Mouse (Mus musculus) layer of hippocampus, postnatal 36 days (tissue): Measurements from ENCODE around the gene Il23r. TPM values are rescaled to one million over a fixed set of nuclear protein-coding genes. Genes with fewer than 3 reads are reported as not detected.
"Not testable (repeated sequence)": the region's sequence is repeated elsewhere in the genome, so short reads cannot be mapped to it uniquely, and the experiment has no call there.

Experiments
- DNase-seq, 2 experiments: peaks; one replicate each; pipeline ENCODE4 v3.0.0; 2022
- total RNA-seq, 2 experiments: library from RNA; stranded (reverse); gene quantifications; 2 replicates each; pipeline ENCODE4 v1.2.3; 2021

The Il23r gene
- not detected for total RNA-seq

DNA sequence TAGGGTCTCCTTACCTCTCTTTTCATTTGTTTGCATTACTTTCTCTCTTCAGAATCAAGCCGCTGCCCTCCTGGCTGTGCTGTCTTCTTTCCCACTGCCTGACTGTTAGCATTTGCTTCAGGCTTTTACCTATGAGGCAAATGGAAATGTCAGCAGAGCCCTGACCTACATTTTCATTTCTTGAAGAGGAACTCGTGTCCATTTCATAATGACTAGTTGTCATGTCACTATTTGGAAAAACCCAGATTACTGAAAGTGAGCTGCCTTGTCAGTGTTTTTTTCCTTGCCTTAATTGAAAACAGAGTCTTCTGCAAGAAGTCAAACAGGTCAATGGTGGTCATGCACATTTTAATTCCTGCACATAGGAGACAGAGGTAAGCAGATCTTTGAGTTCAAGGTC, at the start of gene Il23r:
Gene Il23r, minus strand, starts transcription at position 101 of the 400 bp plus-strand sequence.
- DNase-seq: no peak

DNA sequence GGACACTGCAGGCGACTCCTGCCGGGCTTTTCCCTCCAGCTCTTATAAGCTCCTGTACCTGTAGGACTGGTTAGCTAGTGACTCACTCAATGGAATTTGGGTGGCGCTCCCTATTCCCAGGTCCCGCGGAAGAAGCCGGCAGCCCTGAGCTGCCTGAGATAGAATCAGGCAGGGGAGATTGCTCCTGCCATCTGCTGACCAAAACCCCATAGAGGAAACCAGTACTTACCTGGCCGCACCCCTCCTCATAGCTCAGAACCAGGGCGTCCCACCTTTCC, 44.1 kb upstream of the Il23r start, which contains the start of gene Tacstd2:
Gene Tacstd2, minus strand, starts transcription at position 20 of the 278 bp plus-strand sequence.
- DNase-seq: no peak

DNA sequence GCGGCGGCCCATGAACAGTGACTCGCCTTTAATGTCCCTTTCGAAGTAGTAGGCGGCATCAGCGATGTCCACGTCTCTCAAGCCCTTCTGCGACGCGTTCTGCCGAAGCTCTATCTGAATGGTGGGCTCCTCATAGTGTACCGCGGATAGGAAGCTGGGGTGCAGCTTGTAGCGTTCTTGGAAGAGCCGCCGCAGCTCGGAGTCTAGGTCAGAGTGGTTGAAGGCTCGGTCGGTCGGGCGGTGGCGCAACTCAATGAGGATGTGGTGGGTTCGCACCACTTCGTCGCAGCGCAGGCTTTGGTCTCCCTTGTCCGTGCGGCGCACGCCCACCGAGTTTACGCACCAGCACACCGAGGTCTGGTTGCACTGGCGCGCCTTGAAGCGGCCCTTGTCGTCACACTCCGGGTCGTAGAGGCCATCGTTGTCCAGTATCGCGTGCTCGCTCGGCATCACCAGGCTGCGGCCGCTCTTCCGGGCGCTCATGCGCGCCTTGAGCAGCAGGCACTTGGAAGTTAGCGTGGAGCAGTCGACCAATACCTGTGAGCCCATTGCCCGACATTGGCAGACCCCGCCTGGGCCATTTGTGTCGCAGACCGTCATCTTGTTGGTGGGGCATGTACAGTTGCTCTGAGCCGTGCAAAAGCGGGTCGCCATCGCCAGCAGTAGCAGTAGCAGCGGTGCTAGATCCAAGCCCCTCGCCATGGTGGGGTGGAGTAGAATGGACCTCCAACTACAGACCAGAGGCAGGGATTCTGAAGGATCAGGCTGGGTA, 43.5 kb upstream of the Il23r start:
- DNase-seq: no peak

DNA sequence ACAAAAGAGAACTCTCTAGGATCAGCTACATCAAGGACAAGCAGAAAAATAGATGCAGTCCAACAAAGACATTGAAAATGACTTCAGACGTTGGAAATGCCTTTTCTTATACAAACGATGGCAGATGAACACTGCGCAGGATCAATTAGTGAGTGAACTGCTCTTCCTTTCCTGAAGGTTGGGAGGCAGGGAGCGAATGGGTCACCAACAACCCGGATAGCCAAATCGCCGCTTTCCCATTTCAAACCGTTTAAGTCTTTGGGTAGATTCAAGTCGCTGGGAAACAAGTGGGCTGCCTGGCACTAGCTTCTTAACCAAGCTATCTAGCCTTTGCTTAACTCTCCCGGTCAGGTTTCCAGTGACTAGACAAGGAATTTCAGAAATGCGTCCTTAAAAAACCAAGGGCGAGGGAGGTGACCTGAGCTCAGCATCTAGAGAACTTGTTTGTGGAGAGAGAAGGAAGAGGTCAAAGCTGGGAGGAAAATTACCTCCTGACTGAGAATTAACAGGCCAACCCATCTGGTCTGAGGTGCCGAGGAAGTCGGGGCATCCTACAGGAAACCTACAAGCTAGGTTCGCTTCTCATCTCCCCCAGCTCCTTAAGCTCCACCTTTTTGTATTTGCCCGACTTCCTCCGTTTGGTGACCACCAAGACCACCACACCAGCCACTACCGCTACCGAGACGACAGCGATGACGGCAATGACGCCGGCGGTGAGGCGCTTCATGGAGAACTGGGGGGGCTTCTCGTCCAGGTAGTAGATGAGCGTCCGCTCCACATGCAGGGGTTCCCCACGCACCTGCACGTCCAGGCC, 42.7 kb upstream of the Il23r start:
- no peak for DNase-seq

DNA sequence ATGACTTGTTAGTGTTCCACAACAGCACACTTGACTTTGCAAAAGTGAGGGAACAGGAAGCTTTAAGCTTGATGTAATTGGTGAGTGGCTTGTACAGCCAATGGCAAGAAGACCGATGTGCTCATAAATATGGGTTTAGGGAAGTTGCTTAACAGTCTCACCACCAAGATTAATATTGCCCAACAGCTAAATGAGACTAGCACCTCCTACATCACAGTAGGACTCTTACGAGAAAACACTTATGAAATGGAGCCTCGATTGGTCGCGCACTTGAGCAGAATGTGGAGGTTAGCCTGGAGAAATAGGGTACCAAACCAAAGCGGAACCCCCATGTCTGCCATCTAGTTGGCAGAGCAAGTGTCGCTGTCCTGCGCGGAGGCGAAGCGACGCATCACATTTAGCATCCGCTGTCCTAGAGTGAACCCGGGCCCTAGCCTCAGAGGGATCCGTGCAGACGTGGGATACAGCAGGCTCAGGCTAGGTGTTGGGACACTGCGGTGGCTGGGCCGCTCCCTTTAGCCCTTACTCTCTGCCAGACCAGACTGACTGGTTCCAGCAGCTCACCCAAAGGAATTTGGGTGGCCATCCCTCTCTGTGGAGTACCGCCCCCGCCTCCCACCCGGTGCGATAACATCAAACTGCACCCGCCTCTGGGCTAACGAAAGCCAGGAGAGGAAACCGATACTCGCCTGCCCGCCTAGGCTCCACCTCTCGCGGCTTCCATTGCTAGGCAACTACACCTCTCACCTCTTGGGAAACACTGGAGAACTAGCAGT, 41.2 kb upstream of the Il23r start:
- no peak for DNase-seq

DNA sequence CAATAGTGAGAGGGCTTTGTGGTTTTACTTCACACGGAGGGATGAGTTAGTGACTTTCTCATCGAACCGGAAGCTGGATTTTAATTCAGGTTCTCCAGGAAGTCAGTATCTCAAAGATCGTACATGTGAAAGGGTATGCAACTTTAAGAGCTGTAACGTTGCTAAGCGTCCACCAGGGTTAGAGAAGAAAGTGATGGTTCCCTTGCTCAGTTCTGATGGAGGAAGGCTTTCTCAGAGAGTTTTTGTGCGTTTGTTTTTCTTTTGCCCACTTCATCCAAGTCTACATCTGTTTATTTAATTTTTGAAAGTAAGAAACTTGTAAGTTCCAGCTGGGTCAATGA, 40.1 kb upstream of the Il23r start:
- no peak for DNase-seq

DNA sequence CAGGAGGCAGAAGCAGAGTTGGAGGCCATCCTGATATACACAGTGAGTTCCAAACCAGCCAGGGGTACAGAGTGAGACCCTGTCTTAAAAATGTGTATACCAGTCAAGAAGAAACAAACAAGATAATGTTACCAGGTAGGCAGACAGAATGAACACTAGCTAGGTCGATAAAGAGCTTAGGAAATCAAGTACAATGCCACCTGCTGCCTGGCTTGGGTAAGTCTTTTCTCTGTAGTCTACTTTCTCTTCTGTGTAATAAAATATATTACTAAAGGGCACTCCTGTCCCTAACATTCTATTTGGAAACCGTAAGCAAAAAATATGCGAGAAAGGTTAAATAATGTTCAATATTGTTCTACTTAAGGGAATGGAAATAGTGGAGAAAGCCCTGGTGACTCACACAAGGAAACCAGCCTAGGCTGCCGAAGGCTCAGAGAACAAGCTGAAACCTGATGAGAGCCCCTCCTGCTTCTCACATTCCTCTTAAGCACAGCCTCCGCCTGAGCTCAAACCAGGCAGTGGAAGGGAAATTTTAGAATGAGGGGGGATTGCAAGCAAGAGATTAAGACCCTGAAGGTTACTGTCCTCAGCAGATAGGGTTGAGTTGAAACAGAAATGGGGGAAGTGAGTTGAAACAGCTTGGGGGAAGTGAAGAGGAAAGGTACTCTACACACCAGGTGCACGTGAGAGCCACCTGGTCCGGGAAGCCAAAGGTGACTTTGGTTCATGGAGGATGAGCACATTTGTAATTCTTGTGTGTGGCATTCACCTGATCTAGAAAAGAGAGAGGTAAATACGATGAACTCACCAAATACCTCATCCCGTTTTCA, 39.6 kb upstream of the Il23r start:
- no peak for DNase-seq

DNA sequence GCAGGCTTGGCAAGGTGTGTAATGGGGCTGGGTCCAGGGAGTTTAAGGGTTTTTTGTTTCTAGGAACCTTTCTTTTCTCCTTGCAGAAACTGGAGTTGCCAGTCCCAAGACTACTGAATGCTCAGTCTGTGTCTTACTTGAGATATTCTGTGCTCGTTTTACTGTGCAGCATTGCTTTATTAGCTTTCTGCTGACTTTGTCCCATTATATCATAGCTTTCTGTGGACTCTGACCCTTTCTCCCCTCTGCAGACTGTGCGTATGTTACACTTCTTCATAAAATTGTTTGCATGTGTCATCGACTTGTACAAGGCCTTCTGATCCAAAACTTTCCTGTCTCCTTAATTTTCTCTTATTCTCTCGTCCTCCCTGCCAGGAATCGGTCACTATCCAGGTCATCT, 34.7 kb upstream of the Il23r start:
- no peak for DNase-seq

DNA sequence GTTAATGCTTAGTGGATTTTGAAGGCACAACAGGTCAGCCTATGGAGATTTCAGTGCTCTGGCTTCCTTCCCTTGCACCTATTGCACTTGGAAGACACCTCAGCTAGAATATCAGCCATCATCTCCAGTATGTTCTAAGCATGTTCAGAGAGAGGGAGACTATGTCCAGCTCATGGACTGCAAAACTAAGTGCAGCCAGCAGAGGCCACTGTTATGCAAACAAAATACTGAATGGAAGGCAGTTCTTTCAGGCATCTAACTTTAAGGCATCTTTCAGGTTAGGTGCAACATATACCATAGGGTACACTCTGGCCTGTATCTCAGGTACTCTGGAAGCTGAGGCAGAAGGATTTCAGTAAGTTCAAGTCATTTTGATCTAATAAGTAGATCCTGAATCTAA, 19.1 kb upstream of the Il23r start:
- DNase-seq: no peak

DNA sequence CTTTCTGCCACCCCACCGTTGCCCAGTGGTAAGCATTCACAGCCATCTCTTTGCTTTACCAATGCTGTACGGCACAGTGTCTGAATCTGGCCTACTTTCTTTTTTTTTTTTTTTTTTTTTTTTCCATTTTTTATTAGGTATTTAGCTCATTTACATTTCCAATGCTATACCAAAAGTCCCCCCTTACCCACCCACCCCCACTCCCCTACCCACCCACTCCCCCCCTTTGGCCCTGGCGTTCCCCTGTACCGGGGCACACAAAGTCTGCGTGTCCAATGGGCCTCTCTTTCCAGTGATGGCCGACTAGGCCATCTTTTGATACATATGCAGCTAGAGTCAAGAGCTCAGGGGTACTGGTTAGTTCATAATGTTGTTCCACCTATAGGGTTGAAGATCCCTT, 10.3 kb upstream of the Il23r start:
- not testable (repeated sequence) for DNase-seq

DNA sequence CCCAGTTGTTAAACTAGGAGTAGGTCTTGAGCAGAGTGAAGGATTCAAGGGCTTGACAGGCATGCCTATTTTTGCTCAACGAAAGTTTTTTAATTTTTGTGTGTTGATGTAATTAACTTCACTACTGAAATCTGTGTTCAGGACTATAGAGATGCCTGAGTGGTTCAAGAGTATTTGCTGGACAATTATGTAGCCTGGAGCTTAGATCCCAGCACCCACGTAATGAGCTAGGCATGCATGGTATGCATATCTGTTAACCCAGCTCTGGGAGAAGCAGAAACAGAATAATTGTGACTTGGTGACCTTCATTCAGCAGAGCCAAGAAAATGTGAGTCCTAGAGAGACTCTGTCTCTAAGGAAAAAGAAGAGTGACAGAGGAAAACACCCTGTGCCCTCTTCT, 10.6 kb downstream of the Il23r start:
- no peak for DNase-seq

DNA sequence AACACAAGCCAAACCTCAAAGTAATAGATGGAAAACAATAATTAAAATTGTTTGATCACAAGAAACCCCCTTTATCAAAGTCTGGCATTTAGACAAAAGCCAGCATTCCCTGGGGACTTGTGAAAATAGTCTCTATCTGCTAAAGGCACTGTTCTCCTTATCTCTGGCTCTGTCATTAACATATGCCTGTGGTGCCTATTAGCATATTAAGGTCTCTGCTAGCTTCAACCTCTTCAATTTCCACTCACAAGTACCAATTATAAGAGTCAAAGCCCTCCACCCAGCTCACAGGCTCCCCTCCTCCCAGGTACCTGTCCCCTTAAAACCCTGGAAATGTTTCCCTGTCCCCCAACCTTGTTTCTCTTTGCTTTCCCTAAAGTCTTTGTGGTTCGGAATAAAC, 20.4 kb downstream of the Il23r start:
- DNase-seq: no peak

DNA sequence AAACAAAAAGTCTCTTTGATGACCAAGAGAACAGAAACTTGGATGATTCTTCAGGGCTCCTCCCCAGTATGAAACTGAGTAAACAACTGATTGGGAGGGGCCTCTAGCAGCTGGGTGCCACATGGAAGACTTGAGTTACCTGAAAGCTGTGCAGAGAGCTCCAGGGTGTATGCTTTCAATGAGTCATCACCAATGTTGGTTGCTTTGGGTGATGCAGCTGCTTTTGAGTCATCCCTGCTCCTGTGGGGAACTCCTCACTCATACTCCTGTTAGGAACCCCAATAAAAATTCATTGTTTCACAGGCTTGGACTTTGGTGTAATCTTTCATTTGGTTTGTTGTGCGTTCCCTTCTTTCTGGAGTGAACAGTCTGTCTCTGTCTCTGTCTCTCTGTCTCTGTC, 32.2 kb downstream of the Il23r start:
- DNase-seq: no peak

DNA sequence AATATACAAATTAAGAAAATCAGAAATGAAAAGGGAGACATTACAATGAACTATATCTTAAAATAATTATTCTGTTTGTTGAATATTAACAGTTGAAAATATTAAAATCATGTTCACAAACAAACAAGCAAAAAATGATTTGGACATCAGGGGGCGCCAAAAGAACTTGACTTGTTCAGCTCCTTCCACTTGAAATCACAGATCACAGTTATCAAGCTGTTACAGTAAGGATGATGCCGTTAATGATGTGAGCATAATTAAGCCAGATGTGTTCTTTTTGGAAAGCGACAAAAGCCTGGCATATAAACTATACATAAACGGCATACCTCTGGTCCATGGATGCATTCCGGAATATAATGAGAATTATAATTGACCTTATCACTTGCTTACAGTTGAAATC, 40.3 kb downstream of the Il23r start:
- DNase-seq: peak in 1 of 2 experiments; percentile 21

DNA sequence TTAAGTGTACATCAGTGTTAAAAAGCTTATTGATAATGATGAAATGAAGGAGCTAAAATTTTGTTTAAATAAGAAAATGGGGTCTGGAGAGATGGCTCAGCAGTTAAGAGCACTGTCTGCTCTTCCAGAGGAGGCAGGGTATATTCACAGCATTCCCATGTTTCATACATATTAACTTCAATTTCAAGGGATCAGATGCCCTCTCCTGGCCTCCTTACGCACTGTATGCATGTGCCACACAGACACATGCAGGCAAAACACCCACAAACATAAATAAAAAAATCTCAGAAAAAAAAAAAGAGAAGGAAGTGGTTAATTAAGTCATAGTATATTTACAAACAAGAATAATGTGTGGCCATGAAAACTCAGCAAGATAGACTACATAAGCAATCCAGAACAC, 45.8 kb downstream of the Il23r start:
- no peak for DNase-seq

DNA sequence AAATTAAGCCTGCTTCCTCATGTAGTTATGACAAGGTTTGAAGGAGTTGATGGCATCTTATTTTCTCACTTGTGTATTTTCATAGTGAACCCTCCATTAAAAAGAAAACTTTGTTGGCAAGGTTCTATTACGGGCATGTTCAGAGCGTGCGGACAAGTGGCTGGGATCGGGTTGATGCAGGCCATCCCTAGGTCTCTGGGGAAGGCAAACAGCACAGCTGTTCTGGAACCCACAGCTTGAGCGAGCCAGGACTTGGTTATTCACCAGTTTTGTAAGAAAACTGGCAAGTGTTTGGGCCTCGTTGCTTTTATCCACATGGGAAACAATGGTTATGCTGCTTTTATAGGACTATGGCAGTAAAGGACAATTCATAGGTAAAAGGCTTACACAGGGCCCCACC, 48.5 kb downstream of the Il23r start:
- no peak for DNase-seq

DNA sequence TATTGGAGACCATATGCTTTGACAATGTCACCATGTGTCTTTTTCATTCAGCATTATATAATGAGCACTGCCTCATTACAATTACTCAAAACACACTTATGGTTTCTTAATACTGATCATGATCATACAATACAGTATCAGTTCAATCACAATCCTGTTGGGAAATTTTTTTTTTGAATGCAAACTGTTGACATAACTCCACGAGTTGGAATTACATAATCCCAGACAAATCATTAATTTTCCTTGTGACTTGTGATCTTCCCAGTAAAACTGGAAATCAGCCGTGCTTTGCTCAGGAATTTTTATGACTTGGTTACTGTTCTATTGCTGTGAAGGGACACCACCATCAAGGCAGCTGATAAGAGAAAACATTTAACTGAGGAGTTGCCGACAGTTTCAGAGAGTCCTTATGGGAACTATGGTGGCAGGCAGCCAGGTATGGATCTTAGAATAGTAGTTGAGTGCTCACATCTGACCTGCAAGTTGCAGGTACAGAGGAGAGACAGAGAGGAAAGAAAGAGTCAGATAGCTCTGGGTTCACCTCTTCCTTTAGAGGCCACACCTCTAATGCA, 53.8 kb downstream of the Il23r start:
- DNase-seq: no peak

DNA sequence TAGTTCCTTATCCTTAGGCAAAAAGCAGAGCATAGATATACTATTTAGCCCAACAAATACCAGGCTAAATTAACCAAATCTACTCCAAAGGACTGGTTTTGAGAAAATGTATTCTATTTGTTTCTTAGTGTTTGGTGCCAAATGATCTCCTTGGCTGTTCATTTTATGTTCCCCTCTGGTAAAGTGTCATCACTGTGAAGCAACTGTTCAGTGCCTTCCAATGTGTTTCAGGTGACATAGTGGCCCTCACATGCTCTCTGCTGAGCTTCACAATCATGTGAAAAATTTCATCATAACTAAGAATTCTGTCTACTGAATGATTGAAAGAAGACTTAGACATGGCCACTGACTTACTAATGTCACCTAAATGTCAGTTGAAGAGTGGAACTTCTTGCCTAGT, 54.6 kb downstream of the Il23r start:
- no peak for DNase-seq

DNA sequence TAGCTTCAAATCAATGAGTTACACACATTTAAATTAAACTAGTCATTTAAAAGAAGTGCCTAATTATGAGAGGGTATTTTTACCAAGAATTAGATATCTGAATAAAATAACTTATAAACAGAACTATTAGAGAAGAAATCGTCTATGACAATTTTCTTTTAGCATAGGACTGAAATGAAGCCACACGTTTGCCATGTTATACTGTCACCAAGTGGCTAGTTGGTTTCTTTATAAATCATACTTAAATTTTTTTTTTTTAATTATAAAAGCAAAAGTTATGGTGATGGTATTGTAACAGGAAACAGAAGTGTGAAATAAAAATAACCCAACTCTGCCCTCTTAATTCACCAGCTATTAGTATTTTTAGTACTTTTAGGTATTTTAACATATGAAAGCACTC, 55.4 kb downstream of the Il23r start:
- no peak for DNase-seq

DNA sequence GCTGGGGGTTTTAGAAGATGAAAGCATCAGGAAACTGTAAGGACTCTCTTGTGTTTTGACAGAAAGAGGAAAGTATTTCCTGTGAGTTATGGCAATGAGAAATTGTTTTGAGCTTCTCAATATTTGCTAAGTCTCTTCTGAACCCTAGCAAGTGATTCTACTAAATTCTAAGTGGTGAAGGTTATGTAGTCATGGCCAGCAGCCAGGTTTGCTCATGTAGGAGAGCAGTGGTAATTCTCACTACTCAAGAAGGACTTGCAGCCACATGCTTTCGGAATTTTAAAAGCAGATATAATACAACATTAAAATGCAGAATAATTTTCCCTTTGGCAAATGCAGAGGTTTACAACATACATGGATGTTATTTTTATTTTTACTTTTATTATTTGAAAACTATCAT, 55.9 kb downstream of the Il23r start:
- DNase-seq: no peak

DNA sequence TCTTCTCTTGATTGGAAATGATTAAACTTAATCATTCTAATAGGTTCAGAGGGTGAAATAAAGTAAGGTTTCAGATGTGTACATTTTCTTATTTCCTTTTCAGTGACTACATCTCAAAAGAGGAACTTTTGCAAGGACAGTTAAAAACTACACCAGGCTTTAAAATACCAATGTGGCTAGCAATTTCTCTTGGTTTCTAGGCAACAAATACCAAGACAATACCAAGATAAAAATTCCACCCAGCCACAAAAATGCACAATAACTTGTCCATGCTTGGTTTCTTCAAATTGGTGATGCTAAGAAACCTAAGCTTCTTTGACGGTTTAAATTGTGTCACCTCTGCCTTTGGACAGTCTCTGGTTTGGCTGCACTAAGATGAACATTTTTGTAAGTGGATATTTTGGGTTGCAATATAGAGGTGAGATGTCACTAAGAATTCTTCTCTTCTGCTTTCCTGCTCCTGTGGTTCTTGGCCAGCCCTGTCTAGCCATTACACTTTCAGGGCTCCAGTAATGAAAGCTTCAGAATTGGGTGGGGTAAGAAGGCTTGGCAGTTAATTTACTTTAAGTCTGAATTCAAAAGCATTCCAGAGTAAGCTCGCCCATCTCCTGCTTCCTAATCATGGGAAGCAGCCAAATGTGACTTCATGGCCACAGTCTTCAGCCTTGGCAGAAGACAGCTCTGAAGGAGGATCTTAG, 56.8 kb downstream of the Il23r start:
- no peak for DNase-seq

DNA sequence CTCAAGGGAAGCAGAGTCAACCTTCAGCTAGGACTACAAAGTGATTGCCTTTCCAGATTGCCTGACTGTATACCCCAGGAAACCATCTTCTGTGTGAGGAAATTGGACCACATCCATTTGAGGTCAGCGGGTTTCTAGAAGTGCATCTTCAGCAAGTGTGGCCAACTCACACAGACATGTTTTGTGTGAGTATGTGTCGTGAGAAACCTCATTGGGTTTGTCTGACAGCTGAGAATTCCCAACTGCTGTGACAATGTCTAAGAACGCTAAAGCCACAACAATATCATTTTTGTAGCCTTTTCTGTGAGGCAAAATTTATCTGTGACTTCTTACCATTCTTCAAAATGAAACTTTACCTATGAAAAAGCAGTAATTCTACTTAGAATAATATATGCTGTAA, 59.8 kb downstream of the Il23r start:
- DNase-seq: no peak
